Mouse (Mus musculus): ENCODE results near the gene Nlk. TPM values are rescaled to one million over a fixed set of nuclear protein-coding genes. Genes with fewer than 3 reads are reported as not detected.
A peak's percentile ranks its signal among the peaks of the same experiment; 100 is the strongest.

Nlk gene
- 10.6 and 13.4 TPM in 2 replicates for polyA plus RNA-seq (2016; fragmentation: Nextera tagmentation; extraction: Ambion mirVana)

GRCm38 (mm10) chr11:78696777-78697752 is at the start of gene Nlk:
Nlk (minus strand) TSS chr11:78697373.
- Histone ChIP-seq H3K36me3 (0 out of 2 replicates have a peak, but pooled peaks cover 5% of the 10 kb centered on the region), H3K4me1 (peaks cover 18% of the 10 kb centered on the region), H3K27me3 (ENCODE audit: insufficient read depth, poor library complexity, severe bottlenecking) (no peaks in the 10 kb centered on the region), H3K9me3 (no peaks in the 10 kb centered on the region), H3K27ac (peak within 1 kb of the TSS; percentile 96), H3K4me3 (peak within 1 kb of the TSS; percentile 91)
- under 1% methylated on average over 43 of the region's 65 CpGs for WGBS
- DNase-seq (ENCODE audit: low spot score) = peak; percentile 100

DNA sequence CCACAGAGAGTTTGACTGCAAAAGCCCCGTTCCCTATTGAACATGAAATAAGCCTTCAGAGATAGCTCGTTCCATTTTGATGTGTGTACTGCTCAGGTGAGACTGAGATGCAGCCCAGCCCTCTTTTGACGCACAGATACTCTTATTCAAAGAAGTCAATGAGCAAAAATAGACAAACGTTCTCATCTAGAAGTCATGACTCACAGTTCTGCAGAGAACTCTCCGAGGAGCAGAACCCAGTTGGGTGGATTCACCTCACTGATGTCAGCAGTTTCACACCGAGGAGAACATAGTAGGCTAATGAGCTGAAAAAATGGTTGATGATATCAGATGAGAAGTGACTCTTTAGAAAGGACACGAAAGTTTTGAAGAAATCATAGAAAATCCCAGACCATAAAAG is 49.1 kb upstream of the Nlk start:
- 81% methylated on average over 7 of the region's 7 CpGs for WGBS
- no peak overlapping the region for H3K27ac ChIP-seq

DNA sequence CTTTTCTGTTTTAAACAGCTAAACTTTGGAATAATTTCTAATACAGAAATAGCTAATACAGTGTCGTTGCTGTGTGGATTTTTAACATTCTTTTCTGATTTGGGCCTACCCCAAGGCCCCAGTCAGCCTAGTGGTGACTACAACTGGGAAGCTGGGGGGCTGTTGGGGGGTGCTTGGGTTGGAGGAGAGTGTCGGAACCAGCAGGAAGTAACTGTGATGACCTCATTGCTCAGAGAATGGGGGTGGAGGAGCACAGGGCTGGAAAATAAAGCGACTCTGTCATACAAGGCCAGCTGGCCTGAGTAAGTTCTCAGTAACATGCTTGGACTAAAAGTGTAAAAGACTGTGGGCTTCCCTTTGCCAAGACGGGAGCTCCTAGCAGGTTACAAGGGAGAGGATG is 48.3 kb upstream of the Nlk start:
- H3K9me3 ChIP-seq = no peaks in the 10 kb centered on the region
- H3K27me3 ChIP-seq (ENCODE audit: insufficient read depth, poor library complexity, severe bottlenecking) = no peaks in the 10 kb centered on the region
- 45% methylated on average over 4 of the region's 4 CpGs for WGBS
- peaks cover 13% of the 10 kb centered on the region for H3K36me3 ChIP-seq
- peaks cover 10% of the 10 kb centered on the region for H3K4me1 ChIP-seq
- peak overlapping the region; percentile 12; the same call in 1 of the 2 replicates for H3K27ac ChIP-seq
- no peak overlapping the region for H3K4me3 ChIP-seq
- DNase-seq (ENCODE audit: low spot score) = no peak

More for the DNA sequence above, 49.1 kb upstream of the Nlk start:
- Histone ChIP-seq H3K36me3 (peaks cover 13% of the 10 kb centered on the region), H3K4me3 (no peak overlapping the region), H3K4me1 (peaks cover 18% of the 10 kb centered on the region), H3K27me3 (ENCODE audit: insufficient read depth, poor library complexity, severe bottlenecking) (no peaks in the 10 kb centered on the region), H3K9me3 (no peaks in the 10 kb centered on the region)
- DNase-seq (ENCODE audit: low spot score) = no peak

GRCm38 (mm10) chr11:78742461-78742860 is 45.3 kb upstream of the Nlk start:
- Histone ChIP-seq H3K4me1 (peaks cover 5% of the 10 kb centered on the region; the same call in 1 of the 2 replicates), H3K27me3 (ENCODE audit: insufficient read depth, poor library complexity, severe bottlenecking) (no peaks in the 10 kb centered on the region)
- WGBS = 64% methylated on average over 3 of the region's 3 CpGs

GRCm38 (mm10) chr11:78741958-78742357 is 44.8 kb upstream of the Nlk start:
- Histone ChIP-seq H3K4me3 (no peak overlapping the region), H3K4me1 (peaks cover 5% of the 10 kb centered on the region; the same call in 1 of the 2 replicates), H3K9me3 (no peaks in the 10 kb centered on the region), H3K36me3 (no peaks in the 10 kb centered on the region), H3K27me3 (ENCODE audit: insufficient read depth, poor library complexity, severe bottlenecking) (no peaks in the 10 kb centered on the region), H3K27ac (no peak overlapping the region)
- no peak for DNase-seq (ENCODE audit: low spot score)
- 68% methylated on average over 7 of the region's 7 CpGs for WGBS

More at GRCm38 (mm10) chr11:78742461-78742860, 45.3 kb upstream of the Nlk start:
- Histone ChIP-seq H3K27ac (no peak overlapping the region), H3K9me3 (no peaks in the 10 kb centered on the region), H3K36me3 (no peaks in the 10 kb centered on the region), H3K4me3 (no peak overlapping the region)
- no peak for DNase-seq (ENCODE audit: low spot score)

DNA sequence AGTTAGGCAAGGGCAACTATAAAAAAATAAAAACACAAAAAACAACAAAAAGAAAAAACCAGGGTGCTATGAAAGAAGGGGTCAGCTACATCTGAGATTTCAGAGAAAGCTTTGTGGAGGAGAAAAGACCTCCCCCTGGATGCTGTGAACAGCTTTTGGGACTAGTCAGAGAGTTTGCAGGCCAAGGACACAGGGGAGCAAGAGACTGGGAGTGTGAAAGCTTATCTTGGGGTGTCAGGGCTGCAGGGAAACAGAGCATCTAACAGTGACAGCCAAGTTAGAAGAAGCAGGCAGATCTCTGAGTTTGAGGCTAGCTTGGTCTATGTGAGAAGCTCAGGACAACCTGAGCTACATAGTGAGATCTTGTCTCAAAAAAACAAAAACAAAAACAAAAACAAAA is 42.2 kb upstream of the Nlk start:
- Histone ChIP-seq H3K4me1 (no peaks in the 10 kb centered on the region), H3K4me3 (no peak overlapping the region), H3K27ac (no peak overlapping the region), H3K27me3 (ENCODE audit: insufficient read depth, poor library complexity, severe bottlenecking) (no peaks in the 10 kb centered on the region), H3K36me3 (no peaks in the 10 kb centered on the region), H3K9me3 (no peaks in the 10 kb centered on the region)
- DNase-seq (ENCODE audit: low spot score) = no peak

- WGBS = 65% methylated on average over 3 of the region's 3 CpGs
Measured at GRCm38 (mm10) chr11:78736877-78737408, 39.8 kb upstream of the Nlk start.

DNA sequence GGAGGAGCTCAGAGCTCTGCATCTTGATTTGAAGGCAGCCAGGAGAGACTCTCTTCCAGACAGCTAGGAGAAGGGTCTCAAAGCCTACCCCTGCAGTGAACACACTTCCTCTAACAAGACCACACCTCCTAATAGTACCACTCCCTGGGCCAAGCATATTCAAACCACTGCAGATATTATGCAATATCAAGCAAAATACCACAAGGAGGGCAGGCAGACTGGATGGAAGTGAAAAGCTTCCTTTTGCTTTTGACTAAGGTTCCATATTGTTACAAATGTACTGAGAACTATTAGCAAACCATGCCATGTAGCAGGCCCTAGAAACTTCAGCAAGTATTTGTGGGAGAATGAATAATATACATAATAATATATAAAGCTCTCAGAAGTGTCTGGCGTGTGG is 38.0 kb upstream of the Nlk start:
- WGBS = 88% methylated on average over 1 of the region's 1 CpGs
- Histone ChIP-seq H3K9me3 (no peaks in the 10 kb centered on the region), H3K27me3 (ENCODE audit: insufficient read depth, poor library complexity, severe bottlenecking) (no peaks in the 10 kb centered on the region), H3K4me3 (no peak overlapping the region), H3K36me3 (no peaks in the 10 kb centered on the region), H3K27ac (no peak overlapping the region), H3K4me1 (no peaks in the 10 kb centered on the region)
- no peak for DNase-seq (ENCODE audit: low spot score)

More at GRCm38 (mm10) chr11:78736877-78737408, 39.8 kb upstream of the Nlk start:
- Histone ChIP-seq H3K27me3 (ENCODE audit: insufficient read depth, poor library complexity, severe bottlenecking) (no peaks in the 10 kb centered on the region), H3K27ac (no peak overlapping the region), H3K36me3 (no peaks in the 10 kb centered on the region), H3K4me3 (no peak overlapping the region), H3K4me1 (no peaks in the 10 kb centered on the region), H3K9me3 (no peaks in the 10 kb centered on the region)
- DNase-seq (ENCODE audit: low spot score) = no peak

- no peaks in the 10 kb centered on the region for H3K9me3 ChIP-seq
- no peak overlapping the region for H3K27ac ChIP-seq
- H3K4me1 ChIP-seq = no peaks in the 10 kb centered on the region
- no peak overlapping the region for H3K4me3 ChIP-seq
- DNase-seq (ENCODE audit: low spot score) = no peak
- 74% methylated on average over 6 of the region's 6 CpGs for WGBS
- H3K27me3 ChIP-seq (ENCODE audit: insufficient read depth, poor library complexity, severe bottlenecking) = no peaks in the 10 kb centered on the region
- no peaks in the 10 kb centered on the region for H3K36me3 ChIP-seq
Measured at GRCm38 (mm10) chr11:78732619-78733018, 35.4 kb upstream of the Nlk start.

GRCm38 (mm10) chr11:78730902-78731301 is 33.7 kb upstream of the Nlk start:
- Histone ChIP-seq H3K27ac (no peak overlapping the region), H3K4me3 (no peak overlapping the region), H3K36me3 (no peaks in the 10 kb centered on the region), H3K9me3 (no peaks in the 10 kb centered on the region), H3K4me1 (no peaks in the 10 kb centered on the region), H3K27me3 (ENCODE audit: insufficient read depth, poor library complexity, severe bottlenecking) (no peaks in the 10 kb centered on the region)
- no peak for DNase-seq (ENCODE audit: low spot score)
- WGBS = 19% methylated on average over 2 of the region's 2 CpGs

DNA sequence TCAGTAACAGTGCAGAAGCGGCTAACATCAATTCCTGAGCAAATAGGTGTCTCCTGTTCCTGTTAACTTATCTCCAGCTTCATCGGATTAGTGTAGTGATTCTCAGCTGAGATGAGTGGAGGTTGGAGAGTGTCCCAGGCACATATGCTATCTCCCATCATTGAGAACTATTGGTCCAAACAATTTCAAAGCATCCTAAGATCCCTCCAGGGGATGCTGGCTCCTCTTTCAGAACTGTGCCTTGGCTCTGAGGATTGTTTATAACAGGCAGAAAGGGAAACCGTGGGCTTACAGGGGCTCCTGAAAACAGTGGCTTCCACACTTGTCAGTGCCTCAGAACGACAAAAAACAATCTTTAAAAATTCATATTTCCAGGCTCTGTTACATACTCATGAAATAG is 30.9 kb upstream of the Nlk start:
- no peak overlapping the region for H3K27ac ChIP-seq
- H3K4me1 ChIP-seq = no peaks in the 10 kb centered on the region
- H3K9me3 ChIP-seq = no peaks in the 10 kb centered on the region
- WGBS = 64% methylated on average over 4 of the region's 4 CpGs
- no peak for DNase-seq (ENCODE audit: low spot score)
- H3K27me3 ChIP-seq (ENCODE audit: insufficient read depth, poor library complexity, severe bottlenecking) = no peaks in the 10 kb centered on the region
- no peak overlapping the region for H3K4me3 ChIP-seq
- H3K36me3 ChIP-seq = no peaks in the 10 kb centered on the region

DNA sequence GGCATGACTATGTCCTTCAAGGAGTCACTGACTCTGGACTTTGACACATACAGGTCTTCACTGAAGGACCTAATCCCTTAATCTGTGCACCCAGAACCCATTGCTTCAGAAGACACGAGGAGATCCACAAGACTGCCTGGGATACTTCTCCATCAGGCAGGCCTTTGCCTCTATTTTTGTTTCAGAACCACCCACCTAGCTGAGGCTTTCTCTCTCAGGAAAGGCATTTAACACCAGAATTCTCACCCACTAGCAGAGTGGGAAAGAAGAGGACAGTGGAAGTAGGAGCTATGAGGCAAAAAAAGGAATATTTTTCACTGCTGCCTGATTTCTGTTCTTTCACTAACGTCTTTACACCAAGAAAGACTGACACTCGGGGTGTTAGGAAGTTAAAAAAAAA is 29.2 kb upstream of the Nlk start:
- no peaks in the 10 kb centered on the region for H3K4me1 ChIP-seq
- H3K36me3 ChIP-seq = no peaks in the 10 kb centered on the region
- H3K9me3 ChIP-seq = no peaks in the 10 kb centered on the region
- DNase-seq (ENCODE audit: low spot score) = no peak
- no peak overlapping the region for H3K4me3 ChIP-seq
- WGBS = 68% methylated on average over 3 of the region's 3 CpGs
- no peak overlapping the region for H3K27ac ChIP-seq
- H3K27me3 ChIP-seq (ENCODE audit: insufficient read depth, poor library complexity, severe bottlenecking) = no peaks in the 10 kb centered on the region

GRCm38 (mm10) chr11:78724792-78725191 is 27.6 kb upstream of the Nlk start:
- Histone ChIP-seq H3K4me3 (no peak overlapping the region), H3K9me3 (no peaks in the 10 kb centered on the region), H3K27ac (no peak overlapping the region), H3K27me3 (ENCODE audit: insufficient read depth, poor library complexity, severe bottlenecking) (no peaks in the 10 kb centered on the region), H3K36me3 (no peaks in the 10 kb centered on the region), H3K4me1 (no peaks in the 10 kb centered on the region)
- 85% methylated on average over 1 of the region's 1 CpGs for WGBS
- DNase-seq (ENCODE audit: low spot score) = no peak

All from heart, embryonic 10.5 days (tissue).